Mouse (Mus musculus): ENCODE data around the gene Jph3.

The Jph3 gene

GRCm38 (mm10) chr8:121829777-121830362, 100.4 kb downstream of the Jph3 start:
- DNase-seq (ENCODE audit: low read depth, low spot score) = no peak

- no peak for DNase-seq (ENCODE audit: low read depth, low spot score)
Observed at GRCm38 (mm10) chr8:121832061-121832460, 102.6 kb downstream of the Jph3 start.

DNA sequence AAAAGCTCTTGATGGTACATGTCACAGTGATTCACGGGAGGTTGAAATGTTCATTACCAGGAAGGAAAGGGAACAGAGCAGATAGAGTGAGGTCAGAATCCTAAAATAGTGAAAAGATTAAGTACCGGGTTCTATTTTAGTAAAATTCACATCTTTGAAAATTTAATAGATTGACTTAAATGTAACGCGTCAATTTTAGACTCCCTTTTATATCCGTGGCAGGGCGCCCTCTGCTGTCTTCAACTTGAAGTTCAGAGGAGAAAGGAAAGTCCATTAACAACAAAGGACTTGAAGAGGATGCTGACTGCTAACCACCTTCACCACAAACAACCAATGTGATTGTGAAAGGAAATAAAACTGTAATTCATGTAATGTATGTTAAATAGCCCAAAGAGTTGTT, 103.1 kb downstream of the Jph3 start:
- peak; percentile 71 for DNase-seq (ENCODE audit: low read depth, low spot score)

GRCm38 (mm10) chr8:121841242-121841641, 111.8 kb downstream of the Jph3 start:
- DNase-seq (ENCODE audit: low read depth, low spot score) = peak; percentile 83

DNA sequence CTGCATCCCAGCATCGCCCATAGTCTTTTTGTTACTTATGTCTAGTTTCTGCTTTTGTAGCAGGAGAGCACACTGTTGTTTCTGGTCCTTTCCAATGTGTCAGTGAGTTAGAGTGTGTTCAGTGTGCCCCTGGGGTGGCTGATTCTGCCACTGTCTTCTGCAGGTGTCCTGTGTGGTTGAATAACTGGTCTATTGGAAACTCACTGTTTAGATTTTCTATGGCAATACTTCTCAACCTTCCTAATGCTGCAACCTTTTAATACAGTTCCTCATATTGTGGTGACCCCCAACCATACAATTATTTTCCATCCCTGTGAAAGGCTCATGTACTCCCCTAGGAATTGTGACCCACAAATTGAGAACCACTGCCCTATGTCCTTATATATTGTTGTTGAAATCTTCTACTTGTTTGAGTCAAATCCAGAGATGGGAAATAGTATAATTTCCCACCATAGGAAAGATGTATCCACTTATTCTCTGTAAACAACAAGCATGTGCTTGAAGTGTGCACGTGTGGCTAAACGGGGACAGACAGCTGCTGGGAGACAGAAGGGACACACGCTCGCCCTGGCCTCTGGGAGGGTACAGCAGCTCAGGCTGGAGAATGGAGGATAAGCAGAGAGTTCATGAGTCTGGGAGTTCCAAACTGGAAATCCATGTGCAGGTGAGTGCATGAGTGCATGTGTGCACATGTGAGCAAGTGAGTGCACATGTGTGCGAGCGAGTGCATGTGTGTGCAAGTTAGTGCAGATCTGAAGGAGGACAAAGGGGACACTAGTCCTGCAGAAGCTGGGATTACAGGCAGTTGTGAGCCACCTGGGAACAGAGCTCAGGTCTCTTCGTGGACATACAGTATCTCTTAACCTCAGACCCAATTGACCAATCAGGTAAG, 112.9 kb downstream of the Jph3 start:
- DNase-seq (ENCODE audit: low read depth, low spot score) = no peak

- DNase-seq (ENCODE audit: low read depth, low spot score) = no peak
Observed at GRCm38 (mm10) chr8:121843184-121843733, 113.8 kb downstream of the Jph3 start.
